Mouse (Mus musculus): ENCODE measurements around the gene Rps21.

Rps21 gene

DNA sequence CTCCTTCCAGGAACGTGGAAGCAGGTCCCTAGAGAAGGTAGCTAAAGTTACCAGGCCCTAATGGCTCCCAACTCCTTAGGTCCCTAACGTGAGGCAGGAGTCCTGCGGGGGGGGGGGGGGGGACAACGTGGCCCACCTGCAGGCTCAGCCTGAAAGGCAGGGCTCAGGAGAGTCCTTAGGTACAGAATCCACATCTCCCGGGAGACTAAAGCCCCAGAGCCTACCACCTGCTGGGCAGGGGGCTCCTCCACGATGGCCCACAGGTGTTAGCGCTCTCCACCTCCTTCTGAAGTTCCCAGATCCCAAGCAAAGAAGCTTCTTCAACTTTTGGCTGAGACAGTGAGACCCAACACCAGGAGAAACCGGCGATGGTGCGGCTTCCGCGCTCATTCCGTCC lies 32.5 kb upstream of the Rps21 start:
- no peaks in the 10 kb centered on the region for H3K36me3 ChIP-seq (ENCODE audit: control insufficient read depth, insufficient read depth, low read length, poor library complexity, severe bottlenecking)
- DNase-seq (ENCODE audit: low read depth, low spot score), result no peak
- no peaks in the 10 kb centered on the region for H3K27me3 ChIP-seq (ENCODE audit: control insufficient read depth, insufficient read depth, low read length, poor library complexity, severe bottlenecking)

DNA sequence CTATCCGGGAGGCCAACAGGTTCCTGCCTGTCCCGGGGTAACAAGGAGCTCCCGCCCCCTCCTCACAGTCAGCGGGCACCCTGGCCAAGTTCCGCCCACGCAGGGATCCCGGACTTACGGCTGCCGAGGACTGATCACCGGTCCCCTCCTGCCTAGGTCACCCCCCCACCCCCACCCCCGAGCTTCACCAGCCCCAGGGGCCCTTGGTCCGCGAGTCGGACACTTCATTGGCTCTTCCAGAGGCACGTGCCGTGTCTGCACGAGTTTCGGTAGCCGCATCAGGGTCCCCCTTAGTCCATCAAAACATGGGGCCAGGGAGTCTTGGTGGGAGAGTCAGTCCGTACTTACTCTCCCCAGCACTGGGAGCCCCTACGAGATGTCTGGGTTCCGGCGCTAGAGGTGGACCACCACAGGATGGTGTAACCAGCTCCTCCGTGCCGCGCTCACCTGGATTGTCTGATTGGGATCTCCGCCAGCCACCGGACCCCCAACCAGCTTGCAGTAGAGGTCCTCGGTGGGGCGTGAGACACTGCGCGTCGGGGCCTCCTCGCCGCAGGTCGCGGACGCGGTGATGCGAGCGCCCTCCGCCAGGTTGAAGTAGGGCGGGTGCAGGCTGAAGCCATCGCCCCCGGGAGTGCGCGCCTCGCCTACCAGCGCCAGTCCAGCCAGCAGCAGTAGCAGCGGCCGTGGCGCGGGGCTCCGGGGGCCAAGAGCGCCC lies 32.0 kb upstream of the Rps21 start:
- no peaks in the 10 kb centered on the region for H3K36me3 ChIP-seq (ENCODE audit: control insufficient read depth, insufficient read depth, low read length, poor library complexity, severe bottlenecking)
- no peak for DNase-seq (ENCODE audit: low read depth, low spot score)
- H3K27me3 ChIP-seq (ENCODE audit: control insufficient read depth, insufficient read depth, low read length, poor library complexity, severe bottlenecking), result no peaks in the 10 kb centered on the region

DNA sequence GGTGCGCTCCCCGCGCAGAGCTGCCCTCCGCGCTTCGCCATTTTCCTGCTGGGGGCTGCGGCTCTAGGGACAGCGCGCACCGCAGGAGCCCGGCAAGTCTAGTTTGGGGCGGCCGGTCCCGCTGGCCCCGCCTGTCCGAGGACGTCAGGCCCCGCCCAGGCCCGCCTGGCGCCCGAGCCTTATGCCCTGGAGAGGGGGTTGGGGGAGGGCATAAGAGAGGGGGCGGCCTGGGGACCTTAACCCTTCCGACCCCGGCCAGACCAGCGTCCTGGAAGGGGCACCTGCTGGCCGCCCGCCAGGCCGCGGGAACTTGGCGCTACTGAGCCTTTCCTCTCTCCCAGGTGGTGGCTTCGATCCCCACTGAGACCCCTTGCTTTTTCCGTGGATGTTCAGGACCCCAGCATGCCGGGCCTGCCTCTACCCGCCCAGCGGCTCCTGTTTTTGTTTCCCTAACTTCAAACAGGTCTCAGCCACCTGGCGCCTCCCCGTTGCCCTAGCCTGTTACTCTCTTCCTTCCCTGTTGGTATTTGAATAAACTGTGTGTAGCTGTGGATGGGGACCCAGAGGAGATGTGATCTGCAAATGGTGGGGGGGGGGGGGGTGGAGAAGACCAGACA lies 31.3 kb upstream of the Rps21 start, which contains the start of gene Lama5:
Gene Lama5 (minus strand): TSS at position 98 of the 617 bp plus-strand sequence.
- Histone ChIP-seq H3K36me3 (ENCODE audit: control insufficient read depth, insufficient read depth, low read length, poor library complexity, severe bottlenecking) (no peaks in the 10 kb centered on the region), H3K27me3 (ENCODE audit: control insufficient read depth, insufficient read depth, low read length, poor library complexity, severe bottlenecking) (no peaks in the 10 kb centered on the region)
- peak; percentile 8 for DNase-seq (ENCODE audit: low read depth, low spot score)

DNA sequence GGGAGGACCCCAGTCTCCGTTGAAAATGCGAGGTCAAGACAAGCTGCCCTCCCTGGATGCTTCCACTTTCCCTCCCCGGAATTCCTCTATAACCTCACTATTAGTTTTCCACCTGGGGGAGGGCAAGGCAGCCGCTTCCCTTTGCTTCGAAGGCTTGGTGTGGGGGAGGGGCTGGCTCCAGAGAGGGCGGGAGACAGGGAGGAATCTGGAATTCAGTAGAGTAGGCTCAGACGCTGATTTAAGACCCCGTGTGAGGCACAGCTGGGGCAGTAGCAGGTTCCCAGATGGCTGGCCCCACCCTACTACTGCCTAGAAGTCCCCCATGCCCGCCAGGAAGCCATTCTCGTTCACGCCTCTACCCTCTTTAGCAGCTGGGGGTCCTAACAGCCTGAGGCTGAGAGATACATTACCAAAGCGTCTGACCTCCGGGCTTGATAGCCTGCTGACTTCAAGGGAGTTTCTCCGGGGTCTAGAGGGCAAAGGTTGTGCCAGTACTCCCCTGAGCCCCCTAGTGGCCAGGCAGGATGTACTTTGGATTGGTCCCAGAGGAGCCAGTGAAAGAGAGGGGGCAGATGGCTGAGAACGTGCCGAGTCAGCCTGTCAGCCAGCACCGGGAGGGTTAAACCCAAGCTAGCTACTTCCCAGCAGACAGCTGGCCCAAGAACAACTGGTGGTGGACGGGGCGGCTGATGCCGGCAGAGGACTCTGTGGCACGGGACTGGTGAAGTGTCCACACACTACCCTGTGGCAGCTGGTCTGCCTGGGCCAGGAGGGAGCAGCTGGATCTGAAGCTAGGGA lies 29.7 kb upstream of the Rps21 start:
- Histone ChIP-seq H3K36me3 (ENCODE audit: control insufficient read depth, insufficient read depth, low read length, poor library complexity, severe bottlenecking) (no peaks in the 10 kb centered on the region), H3K27me3 (ENCODE audit: control insufficient read depth, insufficient read depth, low read length, poor library complexity, severe bottlenecking) (no peaks in the 10 kb centered on the region)
- DNase-seq (ENCODE audit: low read depth, low spot score), result peak; percentile 60

DNA sequence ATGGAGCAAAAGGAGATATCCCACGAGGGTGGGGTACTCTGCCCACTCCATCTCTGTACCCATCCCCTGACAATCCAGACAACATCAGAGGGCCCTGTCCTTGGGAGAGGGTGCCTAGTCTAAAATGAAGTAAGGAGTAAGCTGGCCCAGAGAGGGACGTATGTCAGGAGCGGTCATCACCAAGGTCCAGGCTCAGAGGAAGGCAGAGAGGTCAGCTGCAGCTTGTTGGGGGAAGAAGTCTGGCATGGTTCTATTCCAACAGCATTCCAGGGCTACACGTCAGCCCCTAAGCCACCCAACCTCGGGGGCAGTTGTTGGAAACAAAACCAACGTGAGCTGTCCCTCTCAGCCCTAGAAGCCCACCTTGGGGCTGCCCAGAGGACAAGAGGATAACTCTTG lies 29.1 kb upstream of the Rps21 start:
- Histone ChIP-seq H3K27me3 (ENCODE audit: control insufficient read depth, insufficient read depth, low read length, poor library complexity, severe bottlenecking) (no peaks in the 10 kb centered on the region), H3K36me3 (ENCODE audit: control insufficient read depth, insufficient read depth, low read length, poor library complexity, severe bottlenecking) (no peaks in the 10 kb centered on the region)
- DNase-seq (ENCODE audit: low read depth, low spot score), result no peak

DNA sequence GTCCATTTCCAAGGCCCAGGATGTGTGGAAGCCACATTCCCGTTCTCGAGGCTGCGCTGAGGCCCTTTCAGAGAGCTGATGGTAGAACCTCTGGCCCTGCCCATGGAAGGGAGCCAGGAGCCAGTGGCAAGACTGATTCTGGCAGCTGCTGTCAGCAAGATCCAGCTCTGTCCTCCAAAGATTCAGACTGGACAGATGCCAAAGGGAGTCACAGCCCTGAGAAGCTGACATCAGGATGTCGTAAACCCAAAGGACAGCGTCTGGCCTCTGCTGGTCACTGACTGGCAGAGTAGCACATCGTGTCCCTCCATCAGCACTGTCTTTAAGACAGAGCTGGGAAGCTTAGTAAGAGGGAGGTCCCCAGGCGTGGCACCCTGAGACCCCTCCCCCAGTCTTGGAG lies 28.6 kb upstream of the Rps21 start:
- Histone ChIP-seq H3K27me3 (ENCODE audit: control insufficient read depth, insufficient read depth, low read length, poor library complexity, severe bottlenecking) (no peaks in the 10 kb centered on the region), H3K36me3 (ENCODE audit: control insufficient read depth, insufficient read depth, low read length, poor library complexity, severe bottlenecking) (no peaks in the 10 kb centered on the region)
- no peak for DNase-seq (ENCODE audit: low read depth, low spot score)

DNA sequence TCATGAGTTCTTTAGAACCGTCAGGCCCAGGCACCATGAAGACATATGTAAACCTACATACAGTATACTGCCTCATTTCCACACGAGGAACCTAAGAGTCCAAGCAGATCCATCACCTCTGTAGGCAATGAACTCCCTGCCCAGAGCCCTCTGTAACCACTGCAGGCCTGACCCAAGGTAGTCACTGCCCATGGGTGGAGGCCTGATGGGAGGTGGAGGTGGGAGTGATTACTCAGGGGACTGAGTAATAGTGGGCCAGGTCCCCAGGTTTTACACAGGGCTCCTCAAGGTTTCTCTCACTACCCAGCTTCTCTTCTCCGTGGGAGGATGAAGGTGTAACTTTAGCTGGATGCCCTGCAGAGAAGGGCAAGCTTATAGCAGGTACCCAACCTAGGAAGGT lies 28.0 kb upstream of the Rps21 start:
- no peaks in the 10 kb centered on the region for H3K36me3 ChIP-seq (ENCODE audit: control insufficient read depth, insufficient read depth, low read length, poor library complexity, severe bottlenecking)
- H3K27me3 ChIP-seq (ENCODE audit: control insufficient read depth, insufficient read depth, low read length, poor library complexity, severe bottlenecking), result no peaks in the 10 kb centered on the region
- DNase-seq (ENCODE audit: low read depth, low spot score), result no peak

DNA sequence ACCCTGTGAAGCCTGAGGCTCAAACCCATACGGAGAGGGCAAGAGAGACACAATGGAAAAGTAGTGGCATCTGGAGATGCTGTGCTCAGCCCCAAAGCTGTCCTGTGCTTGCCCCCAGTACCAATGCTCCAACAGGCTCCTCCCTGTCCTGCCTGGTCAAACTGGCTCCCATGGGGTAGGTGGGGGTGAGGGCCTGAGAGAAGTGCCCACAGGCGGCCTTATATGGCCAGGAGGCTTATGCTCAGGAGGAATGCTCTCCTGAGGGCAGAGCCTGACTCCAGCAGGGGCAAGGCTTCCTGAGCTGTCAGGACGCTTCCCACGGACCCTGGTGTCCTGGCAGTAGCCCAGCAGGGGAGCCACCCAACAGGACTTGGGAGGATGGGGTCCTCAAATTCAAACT lies 26.7 kb upstream of the Rps21 start:
- Histone ChIP-seq H3K27me3 (ENCODE audit: control insufficient read depth, insufficient read depth, low read length, poor library complexity, severe bottlenecking) (no peaks in the 10 kb centered on the region), H3K36me3 (ENCODE audit: control insufficient read depth, insufficient read depth, low read length, poor library complexity, severe bottlenecking) (no peaks in the 10 kb centered on the region)
- DNase-seq (ENCODE audit: low read depth, low spot score), result no peak

DNA sequence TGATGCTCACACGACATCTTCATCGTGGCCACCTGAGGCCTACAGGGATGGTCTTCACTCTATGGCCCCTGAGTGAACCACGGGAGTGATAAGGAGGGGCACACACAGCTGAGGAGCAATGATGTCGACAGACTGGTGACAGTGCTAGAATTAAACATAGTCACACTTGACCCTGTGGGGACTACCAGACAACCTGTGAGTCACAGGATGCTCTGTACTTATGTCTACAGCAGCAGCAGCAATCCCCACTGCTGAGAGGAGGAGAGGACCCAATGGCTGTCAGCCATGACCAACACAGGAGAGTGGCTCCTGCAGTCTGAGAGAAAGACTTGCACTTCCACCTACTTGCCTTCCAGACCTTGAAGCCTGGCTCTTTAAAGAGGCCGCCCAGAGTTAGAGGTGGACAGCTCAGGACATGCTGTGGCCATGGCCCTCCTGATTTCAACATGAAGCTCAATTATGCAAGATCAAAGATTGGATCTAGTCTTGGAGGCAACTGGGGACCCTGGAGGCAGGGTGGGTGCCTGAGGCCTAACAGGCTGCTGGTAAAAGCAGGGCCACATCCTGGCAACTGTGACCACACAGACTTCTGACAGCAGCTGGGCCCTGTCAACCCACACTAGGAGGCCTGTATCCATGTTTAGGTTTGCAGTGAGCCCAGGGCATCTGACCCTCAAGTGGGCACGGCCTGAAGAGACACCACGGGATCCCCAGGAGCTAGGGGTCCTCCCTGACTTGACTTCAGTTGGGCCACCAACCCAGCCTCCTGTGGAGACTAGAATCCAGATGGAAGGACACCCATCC lies 23.9 kb upstream of the Rps21 start:
- Histone ChIP-seq H3K36me3 (ENCODE audit: control insufficient read depth, insufficient read depth, low read length, poor library complexity, severe bottlenecking) (no peaks in the 10 kb centered on the region), H3K27me3 (ENCODE audit: control insufficient read depth, insufficient read depth, low read length, poor library complexity, severe bottlenecking) (no peaks in the 10 kb centered on the region)
- no peak for DNase-seq (ENCODE audit: low read depth, low spot score)

DNA sequence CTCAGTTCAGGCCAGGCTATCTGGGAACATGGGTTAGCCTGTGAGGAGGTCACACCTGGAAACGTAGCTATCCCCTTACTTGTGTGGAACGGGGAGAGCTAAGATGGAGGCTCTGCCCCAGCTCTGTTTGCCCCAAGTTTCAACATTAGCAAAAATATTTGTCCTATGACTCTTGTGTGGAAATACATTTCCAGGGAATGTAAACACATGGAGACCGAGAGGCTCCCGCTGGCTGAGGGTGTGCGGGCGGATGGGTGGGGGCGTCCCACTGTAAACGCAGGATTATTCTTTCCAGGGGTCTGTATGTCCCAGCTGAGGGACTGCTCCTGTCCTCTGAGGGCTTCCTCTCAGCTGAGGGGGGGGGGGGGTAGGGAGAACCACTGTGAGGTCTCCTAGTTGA lies 22.8 kb upstream of the Rps21 start:
- no peak for DNase-seq (ENCODE audit: low read depth, low spot score)
- Histone ChIP-seq H3K36me3 (ENCODE audit: control insufficient read depth, insufficient read depth, low read length, poor library complexity, severe bottlenecking) (no peaks in the 10 kb centered on the region), H3K27me3 (ENCODE audit: control insufficient read depth, insufficient read depth, low read length, poor library complexity, severe bottlenecking) (no peaks in the 10 kb centered on the region)

DNA sequence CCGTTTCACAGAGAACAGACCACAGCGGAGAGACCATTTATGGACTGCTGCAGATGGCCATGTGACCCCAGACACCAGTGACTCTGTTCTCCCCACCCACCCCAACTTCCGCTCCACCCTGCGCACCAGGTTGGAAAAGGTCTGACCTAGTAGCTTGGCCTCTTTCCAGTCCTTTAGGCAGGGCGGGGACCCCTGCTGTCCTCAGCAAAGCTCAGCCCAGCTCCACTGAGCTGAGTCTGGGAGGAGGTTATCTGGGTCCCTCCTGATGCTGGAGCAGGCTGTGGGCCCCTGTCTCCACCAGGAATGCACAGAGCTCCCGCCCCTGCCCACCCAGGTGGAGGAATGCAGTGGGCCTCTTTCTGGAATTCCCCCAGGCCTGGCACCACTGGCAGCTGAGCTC lies 22.2 kb upstream of the Rps21 start:
- H3K27me3 ChIP-seq (ENCODE audit: control insufficient read depth, insufficient read depth, low read length, poor library complexity, severe bottlenecking), result no peaks in the 10 kb centered on the region
- DNase-seq (ENCODE audit: low read depth, low spot score), result no peak
- H3K36me3 ChIP-seq (ENCODE audit: control insufficient read depth, insufficient read depth, low read length, poor library complexity, severe bottlenecking), result no peaks in the 10 kb centered on the region

DNA sequence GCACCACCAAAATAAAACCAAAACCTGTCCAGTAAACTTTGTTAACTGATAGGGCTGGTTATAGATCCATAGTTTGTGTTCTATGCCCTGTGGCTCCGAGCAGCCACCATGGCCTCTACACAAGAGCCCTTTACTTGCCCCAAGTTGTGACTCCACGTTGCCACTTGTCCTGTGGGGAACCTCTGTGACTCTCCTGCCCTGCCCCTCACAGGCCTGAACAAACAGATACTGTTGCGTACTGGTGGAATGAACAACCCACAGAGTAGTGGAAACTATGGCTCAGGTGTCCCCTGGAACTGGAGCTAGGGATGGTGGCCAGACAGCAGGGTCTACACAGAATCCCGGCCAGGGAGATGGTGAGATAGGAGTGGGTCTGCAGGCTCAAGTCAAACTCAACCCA lies 21.4 kb upstream of the Rps21 start:
- no peaks in the 10 kb centered on the region for H3K27me3 ChIP-seq (ENCODE audit: control insufficient read depth, insufficient read depth, low read length, poor library complexity, severe bottlenecking)
- no peaks in the 10 kb centered on the region for H3K36me3 ChIP-seq (ENCODE audit: control insufficient read depth, insufficient read depth, low read length, poor library complexity, severe bottlenecking)
- no peak for DNase-seq (ENCODE audit: low read depth, low spot score)

DNA sequence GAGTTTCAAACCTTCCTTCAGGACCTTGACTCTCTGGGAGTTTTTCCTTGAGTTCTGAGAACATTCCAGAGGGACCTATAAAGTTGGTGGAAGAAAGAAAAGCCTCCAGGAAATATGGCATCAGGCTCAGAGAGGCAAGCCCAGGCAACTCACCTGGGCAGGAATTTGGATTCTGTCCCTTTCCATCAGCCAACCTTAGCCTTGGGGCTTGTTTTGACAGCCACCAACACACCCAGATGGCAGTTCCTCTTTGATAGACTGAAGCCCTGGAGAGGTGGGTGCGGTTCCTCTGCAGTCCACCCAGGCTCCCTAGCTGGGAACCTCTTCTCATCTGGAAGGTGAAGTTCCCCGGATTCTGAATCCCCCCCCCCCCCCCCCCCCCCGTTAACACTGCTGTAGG lies 20.7 kb upstream of the Rps21 start:
- DNase-seq (ENCODE audit: low read depth, low spot score), result no peak
- Histone ChIP-seq H3K36me3 (ENCODE audit: control insufficient read depth, insufficient read depth, low read length, poor library complexity, severe bottlenecking) (no peaks in the 10 kb centered on the region), H3K27me3 (ENCODE audit: control insufficient read depth, insufficient read depth, low read length, poor library complexity, severe bottlenecking) (no peaks in the 10 kb centered on the region)

DNA sequence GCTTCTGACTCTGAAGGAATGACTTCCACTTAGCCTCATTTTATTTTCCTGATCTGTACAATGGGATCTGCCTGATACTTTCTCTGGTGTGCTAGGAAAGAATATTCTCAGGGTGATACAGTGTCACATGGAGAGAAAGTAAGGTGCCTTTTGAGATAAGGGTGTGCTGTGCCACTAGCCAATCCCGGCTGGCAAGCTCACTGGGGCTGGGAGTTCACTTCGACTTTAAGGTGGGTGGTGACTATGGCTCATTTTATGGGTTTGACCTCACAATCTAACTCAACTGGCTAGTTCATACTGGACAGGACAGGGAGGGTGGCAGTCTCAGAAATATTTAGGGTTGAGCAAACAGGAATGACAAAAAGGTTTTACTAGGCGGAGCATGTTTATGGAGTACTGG lies 20.2 kb upstream of the Rps21 start:
- H3K36me3 ChIP-seq (ENCODE audit: control insufficient read depth, insufficient read depth, low read length, poor library complexity, severe bottlenecking), result no peaks in the 10 kb centered on the region
- DNase-seq (ENCODE audit: low read depth, low spot score), result no peak
- H3K27me3 ChIP-seq (ENCODE audit: control insufficient read depth, insufficient read depth, low read length, poor library complexity, severe bottlenecking), result no peaks in the 10 kb centered on the region
